Comparison of ENCODE assay signal across 24 mouse cellular contexts in the genomic region with DNA sequence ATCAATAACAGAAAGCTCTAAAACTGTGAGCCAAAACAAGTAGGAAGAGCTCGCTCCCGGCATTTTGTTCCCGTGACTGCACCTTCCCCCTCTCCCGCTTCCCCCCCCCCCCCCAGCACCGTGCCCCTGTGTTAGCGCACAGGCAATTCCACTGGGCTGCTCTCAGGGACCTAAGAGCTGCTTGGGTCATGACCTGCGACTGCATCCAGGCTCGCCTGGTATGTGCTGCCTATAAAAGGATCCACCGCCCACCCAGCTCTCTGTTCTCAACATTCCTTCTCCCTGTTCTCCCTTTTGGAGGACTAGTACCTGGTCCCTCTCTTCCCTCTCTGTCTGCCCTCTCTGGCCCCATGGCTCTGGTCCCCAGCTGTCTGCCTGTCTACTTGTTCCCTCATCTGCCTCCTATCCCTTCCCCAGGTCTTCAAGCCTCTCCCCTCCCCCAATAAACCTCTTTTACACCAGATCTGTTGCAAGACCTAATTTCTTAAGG. TPM values are rescaled to one million over a fixed set of nuclear protein-coding genes. Genes with fewer than 3 reads are reported as not detected.
DNase-seq lines count a peak whose midpoint lies in the region; ATAC-seq lines count a peak whose summit lies in the region.
"Had no signal": no experiment of that assay in that cellular context is flagged by ENCODE, and none has a peak within 500 bp of the region (broad histone marks: within the 10 kb centered on the region; RNA-seq: fewer than 3 reads in every experiment).

No protein-coding gene starts in this region.

- peak overlapping the region; percentile 57; the same call in 1 of the 2 replicates for H3K27ac ChIP-seq in limb, embryonic 12.5 days
- H3K27ac ChIP-seq: hindbrain, embryonic 14.5 days; liver, embryonic 15.5 days; neural tube, embryonic 13.5 days; stomach, postnatal 0 days had no signal

- H3K4me1 ChIP-seq in limb, embryonic 12.5 days (replicated peaks), result peaks cover 49% of the 10 kb centered on the region

- peak; percentile 92 for DNase-seq in heart, adult 11 months
- no peak for DNase-seq in heart, adult 9 months (ENCODE audit: low spot score in 2 of 2)
- peak; percentile 43 for DNase-seq in ES-CJ7 (ENCODE audit: low read depth, low spot score)
- DNase-seq in embryo, embryonic 9.5 days (ENCODE audit: extremely low spot score), result peak; percentile 26
- DNase-seq in thymus, postnatal 10 days (ENCODE audit: low spot score in 2 of 2), result no peak
- DNase-seq: cerebellum, adult 2 months; gastrocnemius, postnatal 25 days; heart, postnatal 14 days; midbrain, embryonic 14.5 days; right cerebral cortex, adult 18-20 months; thymus, postnatal 14 days had no signal

- WGBS in limb, embryonic 12.5 days, result 51% methylated on average over 8 of the region's 9 CpGs

- no peak overlapping the region for H3K9ac ChIP-seq in limb, embryonic 12.5 days (replicated peaks)
- H3K9ac ChIP-seq: hindbrain, embryonic 14.5 days; intestine, embryonic 15.5 days; limb, embryonic 13.5 days; liver, embryonic 15.5 days; neural tube, embryonic 13.5 days had no signal

- no peaks in the 10 kb centered on the region for H3K36me3 ChIP-seq in limb, embryonic 12.5 days
- H3K36me3 ChIP-seq: intestine, embryonic 15.5 days; limb, embryonic 13.5 days; liver, embryonic 15.5 days; neural tube, embryonic 13.5 days had no signal

- H3K9me3 ChIP-seq in limb, embryonic 12.5 days, result no peaks in the 10 kb centered on the region
- H3K9me3 ChIP-seq: intestine, embryonic 15.5 days; limb, embryonic 13.5 days; liver, embryonic 15.5 days; neural tube, embryonic 13.5 days had no signal

- no peak overlapping the region for H3K4me3 ChIP-seq in limb, embryonic 12.5 days (replicated peaks)
- H3K4me3 ChIP-seq: erythroblast, embryonic 14.5 days; intestine, embryonic 15.5 days; limb, embryonic 13.5 days; liver, embryonic 15.5 days; neural tube, embryonic 13.5 days had no signal

- no peak overlapping the region for H3K4me2 ChIP-seq in limb, embryonic 12.5 days
- H3K4me2 ChIP-seq: hindbrain, embryonic 14.5 days; intestine, embryonic 15.5 days; limb, embryonic 13.5 days; liver, embryonic 15.5 days; neural tube, embryonic 13.5 days had no signal

- ATAC-seq in limb, embryonic 12.5 days (ENCODE audit: insufficient number of reproducible peaks, insufficient read depth, low FRiP score, low TSS enrichment, low read depth), result no peak
- ATAC-seq in megakaryocyte, adult 5-6 weeks (ENCODE audit: poor library complexity, severe bottlenecking), result no peak
- ATAC-seq: forebrain, embryonic 14.5 days; intestine, embryonic 15.5 days; lung, postnatal 0 days had no signal

- no peaks in the 10 kb centered on the region for H3K27me3 ChIP-seq in limb, embryonic 12.5 days
- H3K27me3 ChIP-seq: intestine, embryonic 15.5 days; limb, embryonic 13.5 days; neural tube, embryonic 13.5 days had no signal

RNA-seq across cellular contexts. Expression of a gene that starts 5.3 kb away (rescaled TPM):
- polyA plus RNA-seq in limb, embryonic 12.5 days (2016; fragmentation: Nextera tagmentation; extraction: Ambion mirVana), result not detected in 2 replicates
- total RNA-seq in megakaryocyte, adult 5-6 weeks (2015), result not detected in 2 replicates
- total RNA-seq in megakaryocyte, adult 5-6 weeks (2017), result 0.04 TPM in 1 of 2 replicates, not detected in the other
- total RNA-seq: common myeloid progenitor, adult 5-6 weeks had no signal
- polyA plus RNA-seq: forebrain, embryonic 14.5 days; hindbrain, embryonic 14.5 days; kidney, embryonic 14.5 days; limb, embryonic 13.5 days; lung, postnatal 0 days; midbrain, embryonic 14.5 days; neural tube, embryonic 13.5 days had no signal

RNA-seq across cellular contexts. Expression of a gene that starts 11.2 kb away (rescaled TPM):
- polyA plus RNA-seq in limb, embryonic 12.5 days (2016; fragmentation: Nextera tagmentation; extraction: Ambion mirVana), result 3.3 and 3.7 TPM in 2 replicates
- not detected in 2 replicates for total RNA-seq in megakaryocyte, adult 5-6 weeks (2015)
- not detected in 2 replicates for total RNA-seq in megakaryocyte, adult 5-6 weeks (2017)
- total RNA-seq: common myeloid progenitor, adult 5-6 weeks had no signal
- polyA plus RNA-seq: erythroblast, embryonic 14.5 days; forebrain, embryonic 14.5 days had no signal

Comparison
In these comparisons a context has a peak if more than half of its experiments do, and no peak if none do; other contexts are left out.
1. DNase-seq: peak in heart, adult 11 months (single experiment), ES-CJ7 (single experiment) and embryo, embryonic 9.5 days (single experiment); none in heart, adult 9 months (0 of 2) and thymus, postnatal 10 days (0 of 2).